Mouse (Mus musculus): Measurements from ENCODE around the gene Mitf.

GRCm38 (mm10) chr6:97993507-97993906, 186.7 kb downstream of the Mitf start:
- TF ChIP-seq CTCF (IDR thresholded peaks at IDR 0.05; ENCODE audit: low read depth, low read length) (no peak), POLR2A (IDR thresholded peaks at IDR 0.05; ENCODE audit: borderline replicate concordance, low read depth, low read length) (no peak)

Data from bone marrow macrophage, adult 2 months (primary cell).